Mouse (Mus musculus) adrenal gland, postnatal 14 days (tissue): Measurements from ENCODE around the gene Slc12a7. TPM values are rescaled to one million over a fixed set of nuclear protein-coding genes. Genes with fewer than 3 reads are reported as not detected.

Experiments used
- DNase-seq: peaks from one replicate; pipeline ENCODE4 v3.0.0; 2021; ENCODE audit warnings: mixed read lengths
- total RNA-seq: library from RNA; stranded (reverse); gene quantifications from 2 replicates; pipeline ENCODE4 v1.2.3, GENCODE M21; 2021

The Slc12a7 gene
- total RNA-seq, 1 experiment from 2014 or later, result 32.3 TPM

DNA sequence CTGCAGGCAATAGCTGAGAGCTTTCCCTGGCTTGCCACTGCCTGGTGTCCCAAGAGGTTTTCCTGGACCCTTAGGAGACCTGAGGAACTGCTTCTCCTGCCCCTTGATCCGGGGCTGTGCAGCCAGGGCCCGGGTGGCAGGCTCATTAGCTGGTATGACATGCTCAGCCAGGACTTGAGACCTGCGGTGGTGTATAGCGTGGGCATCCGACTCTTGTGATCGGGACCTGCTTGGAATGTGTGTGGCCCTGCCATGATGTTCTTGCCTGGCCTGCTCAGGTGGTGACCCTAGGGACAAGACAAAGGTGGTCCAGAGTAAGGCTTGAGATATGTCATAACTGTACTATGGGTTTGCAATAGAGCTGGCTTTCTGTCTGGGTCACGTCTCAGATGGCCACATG lies 88.4 kb downstream of the Slc12a7 start:
- DNase-seq, result no peak

DNA sequence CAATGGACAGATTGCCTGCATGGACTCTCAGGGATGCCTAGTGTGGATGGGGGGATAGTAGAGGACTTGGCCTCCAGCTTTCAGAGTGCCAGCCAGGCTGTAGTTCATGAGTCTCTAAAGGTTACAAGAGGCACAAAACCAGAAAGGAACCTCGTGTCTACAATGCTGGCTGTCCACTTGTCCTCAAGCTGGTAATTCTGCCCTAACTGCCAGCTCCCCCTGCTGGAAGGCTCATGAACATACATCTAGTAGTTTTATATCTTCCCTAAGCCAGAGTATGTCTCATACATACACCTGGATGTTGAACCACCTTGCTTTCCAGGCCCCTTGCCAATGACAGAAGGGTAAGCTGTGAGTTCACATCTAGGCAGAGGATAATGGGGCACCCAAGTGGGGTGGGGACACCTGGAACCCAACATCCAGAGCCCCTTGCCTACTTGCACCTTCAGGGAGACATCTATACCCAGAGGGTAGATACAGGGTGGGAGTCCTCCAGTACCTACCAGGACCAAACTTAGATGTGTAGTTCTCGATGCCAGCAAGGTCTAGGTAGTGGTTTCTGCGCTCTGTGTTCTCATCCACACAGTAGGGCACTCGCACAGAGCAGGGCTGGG lies 89.4 kb downstream of the Slc12a7 start:
- peak; percentile 86 for DNase-seq

DNA sequence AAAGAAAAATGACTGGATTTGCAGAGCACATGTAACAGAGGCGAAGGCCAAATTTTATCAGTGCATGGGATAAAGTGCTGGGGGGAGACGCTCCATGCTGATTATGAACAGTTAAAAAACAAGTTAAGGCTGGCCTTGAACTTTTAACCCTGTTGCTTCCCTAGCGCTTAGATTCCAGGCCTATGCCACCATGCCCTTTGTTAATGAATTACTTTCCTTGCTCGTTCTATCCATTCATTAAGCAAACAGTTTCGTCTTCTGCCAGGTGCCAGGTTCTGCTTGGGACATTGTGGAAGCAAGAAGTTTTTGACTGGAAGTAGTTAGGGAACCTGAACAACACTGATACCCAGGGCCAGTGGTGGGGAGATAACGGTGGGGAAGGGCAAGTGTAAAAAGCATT lies 90.8 kb downstream of the Slc12a7 start:
- DNase-seq, result no peak

DNA sequence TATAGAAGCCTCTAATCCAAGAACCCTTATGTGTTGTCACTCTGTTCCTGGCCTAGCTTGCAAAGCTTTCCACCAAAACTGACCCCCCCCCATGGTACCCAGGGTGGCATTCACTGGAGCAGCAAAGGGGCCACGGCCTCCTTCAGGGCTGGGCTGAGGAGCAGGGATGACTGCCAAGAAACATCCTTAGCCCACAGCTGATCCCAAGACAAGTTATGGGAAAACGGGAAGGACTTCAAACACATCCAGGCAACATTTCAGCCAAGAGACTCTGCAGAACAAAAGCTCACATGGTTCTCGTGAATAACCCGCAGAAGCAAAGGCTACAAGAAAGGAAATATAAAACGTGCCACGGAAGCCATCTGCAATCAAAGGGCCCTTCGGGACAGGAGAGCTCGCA lies 94.3 kb downstream of the Slc12a7 start:
- DNase-seq, result no peak

DNA sequence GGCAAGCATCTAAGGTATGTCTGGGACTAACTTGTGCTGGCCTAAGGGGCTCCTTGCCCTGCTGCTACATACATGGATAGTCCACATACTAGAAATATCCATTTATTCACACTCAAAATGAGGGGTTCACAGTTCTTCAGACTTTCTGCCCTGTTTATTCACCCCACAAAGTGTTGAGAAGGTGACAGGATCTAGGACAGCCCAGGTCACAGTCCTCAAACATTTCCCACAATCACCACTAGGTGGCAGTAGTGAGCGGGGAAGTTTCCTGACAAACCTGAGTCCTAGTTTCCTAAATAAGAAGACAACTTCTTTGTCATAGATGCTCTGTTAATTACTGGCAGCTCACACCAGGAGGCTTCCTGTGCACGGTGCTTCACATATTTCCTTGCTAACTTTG lies 98.6 kb downstream of the Slc12a7 start:
- peak; percentile 80 for DNase-seq

DNA sequence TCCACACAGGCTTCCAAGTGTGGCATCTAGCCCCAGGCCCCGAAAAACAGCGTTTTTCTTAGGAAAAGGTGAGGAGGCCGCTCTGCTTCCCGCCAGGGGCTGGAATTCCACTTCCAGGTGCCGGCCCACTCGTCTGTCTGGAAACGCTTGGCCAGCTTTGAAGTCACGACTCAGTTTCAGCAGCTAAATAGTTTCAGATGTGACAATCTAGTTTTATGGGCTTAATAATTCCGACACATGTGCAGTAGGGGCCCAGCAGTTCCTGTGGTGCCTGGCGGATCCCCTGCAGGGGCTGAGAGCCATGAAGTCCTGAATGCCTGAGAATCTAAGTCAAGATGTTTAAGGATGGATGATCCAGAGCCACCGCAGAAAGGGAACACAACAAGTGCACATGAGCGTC lies 100.9 kb downstream of the Slc12a7 start:
- DNase-seq, result no peak

DNA sequence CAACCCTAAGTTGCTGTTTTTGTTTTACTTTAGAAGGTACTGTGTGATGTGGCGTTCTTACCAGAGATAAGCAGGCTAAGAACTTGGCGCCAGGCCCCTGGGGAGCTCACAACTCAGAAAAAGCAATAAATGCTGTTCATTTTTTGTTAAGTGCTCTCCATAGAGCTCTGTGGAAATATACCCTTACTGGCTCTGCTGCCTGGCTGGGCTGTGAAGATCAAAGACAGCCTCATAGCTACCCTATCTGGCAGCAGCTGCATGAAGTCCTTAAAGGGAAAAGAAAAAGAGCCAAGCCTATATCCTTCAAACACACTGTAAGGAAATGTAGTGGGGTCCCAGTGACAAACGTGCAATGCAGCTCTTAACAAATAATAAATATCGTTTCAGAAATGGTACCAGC lies 102.9 kb downstream of the Slc12a7 start:
- DNase-seq, result no peak

DNA sequence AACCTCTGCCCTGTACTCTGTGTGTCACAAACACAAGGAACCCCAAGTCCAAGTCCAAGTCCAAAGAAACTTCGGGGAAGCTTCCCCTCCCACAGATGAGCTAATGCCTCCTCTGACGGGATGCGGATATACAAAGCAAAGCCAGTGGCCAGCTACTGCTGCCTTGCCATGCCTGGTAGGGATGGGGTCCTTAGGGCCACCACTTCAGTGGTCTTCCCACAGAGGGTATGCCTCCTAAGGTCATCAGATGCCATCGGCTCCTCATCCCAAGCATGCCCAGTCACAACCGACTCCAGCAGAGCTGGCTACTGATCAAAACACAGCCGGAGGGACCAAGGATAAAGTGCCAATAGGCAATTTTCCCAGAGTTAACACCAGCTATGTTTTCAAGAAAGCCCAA lies 103.6 kb downstream of the Slc12a7 start:
- peak; percentile 47 for DNase-seq

DNA sequence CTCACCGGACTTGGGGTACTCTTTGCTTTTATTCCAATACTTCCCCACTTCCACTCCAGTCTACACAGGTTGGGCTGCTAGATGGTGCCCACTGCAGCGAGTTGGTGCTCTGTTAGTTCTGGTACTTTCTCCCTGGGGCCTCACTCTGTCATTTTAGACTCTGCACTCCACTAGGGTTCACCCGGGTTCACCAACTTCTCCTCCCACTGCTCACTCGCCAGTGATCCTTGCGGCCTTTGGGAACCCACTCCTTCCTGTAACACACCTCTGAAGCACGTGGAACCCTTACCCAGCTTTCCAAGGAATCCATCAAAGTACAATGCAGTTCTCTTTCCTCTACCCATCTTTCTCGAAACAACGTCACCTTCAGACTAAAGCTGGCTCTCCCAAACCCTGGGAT lies 104.8 kb downstream of the Slc12a7 start:
- DNase-seq, result no peak

DNA sequence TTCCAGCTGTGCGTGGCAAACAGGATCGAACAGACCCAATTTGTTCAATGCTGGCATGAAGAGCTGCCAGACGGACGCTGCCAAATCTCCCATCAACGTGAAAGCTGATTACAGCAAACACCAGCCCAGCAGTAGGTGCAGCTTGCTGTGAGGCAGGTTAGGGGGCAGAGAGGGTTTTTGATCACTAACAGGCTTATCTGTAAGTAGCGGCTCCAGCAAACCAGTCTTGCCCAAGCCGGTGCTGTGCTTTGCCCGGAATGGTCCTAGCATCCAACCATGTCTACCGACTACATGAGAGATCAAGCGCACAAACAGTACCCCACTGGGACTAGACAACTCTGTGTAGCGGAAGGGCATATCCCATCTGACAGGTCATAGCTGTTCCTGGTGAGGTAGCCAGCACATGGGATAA lies 106.2 kb downstream of the Slc12a7 start:
- DNase-seq, result no peak

DNA sequence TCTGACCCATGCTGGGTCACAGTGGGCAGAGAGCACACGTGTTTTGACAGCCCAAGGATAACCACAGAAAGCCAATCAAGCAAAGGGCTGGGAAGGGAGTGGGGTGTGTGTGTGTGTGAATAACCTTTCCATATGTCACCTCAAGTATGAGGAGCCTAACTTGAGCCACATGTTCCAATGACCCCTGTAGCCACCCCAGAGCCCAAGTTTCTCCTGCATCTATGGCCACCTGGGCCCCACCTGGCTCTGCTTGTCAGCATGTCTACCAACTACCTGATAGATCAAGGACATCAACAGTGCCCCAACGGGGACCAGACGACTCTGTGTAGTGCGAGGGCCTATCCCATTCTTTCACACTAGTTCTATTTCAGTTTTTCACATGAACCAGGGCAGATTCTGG lies 106.8 kb downstream of the Slc12a7 start:
- DNase-seq, result no peak

DNA sequence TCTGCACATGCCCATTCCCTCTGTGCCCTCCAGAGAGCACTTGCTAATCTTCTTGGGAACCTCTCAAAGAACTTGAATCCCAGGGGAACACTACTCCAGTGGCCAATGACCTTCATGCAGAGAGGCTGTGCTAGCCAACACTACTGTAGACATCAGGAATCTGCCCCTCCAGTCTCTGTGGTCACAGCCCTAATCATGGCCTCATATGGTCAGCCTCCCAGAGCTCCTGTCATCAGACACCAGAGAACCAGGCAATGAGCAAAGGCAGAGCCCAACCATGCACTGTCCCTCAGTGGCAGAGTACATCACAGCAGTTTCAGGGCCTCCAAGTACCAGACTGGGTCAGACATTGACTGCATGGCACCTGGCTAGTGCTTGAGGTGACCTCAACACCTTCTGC lies 109.8 kb downstream of the Slc12a7 start:
- DNase-seq, result no peak

DNA sequence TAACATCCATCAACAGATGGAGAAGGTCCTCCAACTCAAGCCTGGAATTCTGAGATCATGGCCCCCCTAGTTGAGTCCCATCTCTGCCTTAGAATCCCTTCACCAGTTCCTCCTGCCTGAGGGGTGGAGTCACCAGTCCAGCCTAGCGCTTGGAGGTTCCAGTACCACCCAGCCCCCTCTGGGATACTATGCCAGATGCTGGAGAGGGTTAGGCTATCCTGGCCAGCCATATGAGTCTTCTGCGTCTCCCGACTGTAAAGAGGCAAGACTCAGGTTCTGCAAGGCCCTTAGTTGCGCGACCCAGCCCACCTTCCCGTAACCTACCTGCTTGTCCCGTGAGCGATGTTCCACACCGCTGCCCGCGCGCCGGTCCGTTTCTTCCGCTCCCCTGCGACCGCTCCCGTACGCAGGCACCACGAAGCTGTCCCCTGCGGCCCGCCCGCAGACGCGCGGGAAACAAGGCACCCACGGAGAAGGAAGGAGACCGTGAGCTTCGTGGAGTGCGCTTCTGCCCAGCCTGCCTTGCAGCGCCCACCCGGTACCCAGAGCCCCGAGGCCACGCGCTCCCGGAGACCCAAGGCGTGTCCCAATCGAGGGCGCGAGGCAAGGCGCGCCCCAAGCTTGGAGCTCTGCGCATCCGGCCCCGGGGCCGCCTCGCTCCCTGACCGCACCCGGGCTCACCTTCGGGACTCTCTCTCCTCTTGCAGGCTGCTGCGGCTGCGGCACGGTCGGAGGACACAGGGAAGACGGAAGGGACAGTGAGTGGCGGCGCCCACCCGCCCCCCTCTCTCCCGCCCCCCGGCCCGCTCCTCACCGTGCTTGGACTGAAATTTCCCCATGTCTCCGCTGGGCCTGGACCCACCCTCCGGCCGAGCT lies 113.9 kb downstream of the Slc12a7 start:
- peak; percentile 29 for DNase-seq

DNA sequence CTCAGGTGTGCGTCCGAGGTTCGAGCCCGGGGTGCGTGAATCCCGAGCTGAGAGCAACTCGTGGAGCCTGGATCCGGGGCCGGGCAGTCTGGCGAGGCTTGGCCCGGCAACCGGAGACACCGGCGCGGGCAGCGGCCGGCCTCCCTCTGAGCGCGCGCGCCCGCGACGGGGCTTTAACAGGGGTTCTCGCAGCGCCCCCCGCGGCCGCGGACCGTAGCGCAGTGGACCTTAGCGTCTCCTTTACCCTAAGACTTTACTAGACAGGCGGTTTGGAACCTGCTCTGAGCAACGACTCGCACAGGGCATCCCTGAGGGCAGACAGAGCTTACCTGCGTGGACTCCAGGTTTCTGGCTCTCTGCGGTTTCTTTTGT lies 114.6 kb downstream of the Slc12a7 start, which contains the start of gene Nkd2:
TSS of gene Nkd2 (minus strand) at position 167 of the 372 bp plus-strand sequence.
- peak; percentile 92 for DNase-seq

Other genes starting within 250 kb of the Slc12a7 start
- 0.11 TPM in 1 of 2 replicates, not detected in the other for gene Slc6a3, start 196.3 kb upstream of the Slc12a7 start, total RNA-seq
- gene Clptm1l, start 129.1 kb upstream of the Slc12a7 start, total RNA-seq, result 106 and 122 TPM in 2 replicates
- 5.7 and 6.5 TPM in 2 replicates for gene Tert, start 106.2 kb upstream of the Slc12a7 start, total RNA-seq
- gene Slc6a18, start 55.1 kb upstream of the Slc12a7 start, total RNA-seq, result not detected in 2 replicates
- 0.37 and 0.98 TPM in 2 replicates for gene Slc6a19, start 28.2 kb upstream of the Slc12a7 start, total RNA-seq
- 1.9 and 2.7 TPM in 2 replicates for gene Nkd2, start 114.5 kb downstream of the Slc12a7 start, total RNA-seq
- 2.6 and 4.6 TPM in 2 replicates for gene Trip13, start 204.7 kb downstream of the Slc12a7 start, total RNA-seq
- 28.5 and 31.8 TPM in 2 replicates for gene Brd9, start 204.7 kb downstream of the Slc12a7 start, total RNA-seq
- gene Zdhhc11, start 230.8 kb downstream of the Slc12a7 start, total RNA-seq, result not detected in 2 replicates